Mouse (Mus musculus): ENCODE measurements around the gene Slc22a23.

Gene Slc22a23

GRCm38 (mm10) chr13:34214855-34215254, 130.1 kb downstream of the Slc22a23 start:
- TF ChIP-seq GATA4 (IDR thresholded peaks at IDR 0.05; ENCODE audit: insufficient replicate concordance, low read length): no peak

- TF ChIP-seq GATA4 (IDR thresholded peaks at IDR 0.05; ENCODE audit: insufficient replicate concordance, low read length): no peak
Observed at GRCm38 (mm10) chr13:34212735-34213212, 132.2 kb downstream of the Slc22a23 start.

- no peak for TF ChIP-seq GATA4 (IDR thresholded peaks at IDR 0.05; ENCODE audit: insufficient replicate concordance, low read length)
Observed at GRCm38 (mm10) chr13:34211261-34211775, 133.7 kb downstream of the Slc22a23 start.

DNA sequence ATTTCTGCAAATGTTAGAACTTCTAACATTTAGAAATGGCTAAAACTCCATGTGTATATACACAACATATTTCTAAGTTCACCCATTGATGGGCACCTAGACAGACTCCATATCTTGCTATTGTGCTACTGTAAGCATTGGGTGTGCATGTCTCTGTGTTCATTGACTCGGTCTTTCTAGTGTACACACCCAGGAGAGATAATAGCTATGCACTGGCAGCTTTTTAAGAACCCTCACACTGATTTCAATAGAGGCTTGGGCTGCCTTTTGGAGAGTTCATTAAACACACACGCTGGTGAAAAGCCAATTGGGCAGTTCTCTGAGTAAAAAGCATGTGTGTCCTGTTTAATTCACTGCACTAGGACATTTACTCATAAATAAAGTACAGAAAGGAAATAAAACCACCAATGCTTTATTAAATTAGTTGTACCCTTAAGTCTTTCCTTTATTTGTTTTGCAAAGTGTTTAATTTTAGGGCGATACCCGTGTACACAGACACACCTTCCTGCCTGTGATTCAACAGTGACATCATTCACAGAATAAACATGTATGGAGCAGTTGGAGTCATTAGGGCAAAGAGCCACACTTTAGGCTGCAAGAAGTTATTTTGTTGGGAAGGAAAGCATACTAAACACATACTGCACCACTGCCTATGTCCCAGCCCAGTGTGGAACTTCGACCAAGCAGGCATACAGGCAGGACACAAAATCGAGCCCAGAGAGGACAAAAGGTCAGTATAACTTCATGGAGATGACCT, 137.1 kb downstream of the Slc22a23 start:
- no peak for TF ChIP-seq GATA4 (IDR thresholded peaks at IDR 0.05; ENCODE audit: insufficient replicate concordance, low read length)

GRCm38 (mm10) chr13:34205216-34205615, 139.8 kb downstream of the Slc22a23 start:
- no peak for TF ChIP-seq GATA4 (IDR thresholded peaks at IDR 0.05; ENCODE audit: insufficient replicate concordance, low read length)

- no peak for TF ChIP-seq GATA4 (IDR thresholded peaks at IDR 0.05; ENCODE audit: insufficient replicate concordance, low read length)
Observed at GRCm38 (mm10) chr13:34195676-34196075, 149.3 kb downstream of the Slc22a23 start.

DNA sequence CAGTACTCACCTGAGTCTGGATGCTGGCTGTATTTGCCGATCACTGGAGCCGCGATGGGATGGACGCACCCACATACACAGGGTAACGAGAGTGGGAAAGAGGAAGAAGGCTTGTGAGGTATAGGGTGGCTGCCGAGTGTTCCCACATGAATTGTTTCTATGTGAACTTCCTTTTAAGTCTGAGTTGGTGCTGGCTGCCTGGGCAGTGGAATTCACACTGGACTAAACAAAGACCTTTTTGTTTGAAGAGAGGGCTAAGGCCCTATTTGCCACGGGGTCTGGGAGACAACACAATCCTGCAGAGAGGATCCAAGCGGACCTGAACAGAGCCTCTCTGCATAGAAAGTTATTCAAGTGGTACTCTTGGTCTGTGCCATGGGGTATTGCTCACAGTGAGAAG, 151.6 kb downstream of the Slc22a23 start:
- TF ChIP-seq GATA4 (IDR thresholded peaks at IDR 0.05; ENCODE audit: insufficient replicate concordance, low read length): no peak

GRCm38 (mm10) chr13:34192414-34193191, 152.4 kb downstream of the Slc22a23 start:
- no peak for TF ChIP-seq GATA4 (IDR thresholded peaks at IDR 0.05; ENCODE audit: insufficient replicate concordance, low read length)

GRCm38 (mm10) chr13:34187571-34187970, 157.4 kb downstream of the Slc22a23 start:
- no peak for TF ChIP-seq GATA4 (IDR thresholded peaks at IDR 0.05; ENCODE audit: insufficient replicate concordance, low read length)

DNA sequence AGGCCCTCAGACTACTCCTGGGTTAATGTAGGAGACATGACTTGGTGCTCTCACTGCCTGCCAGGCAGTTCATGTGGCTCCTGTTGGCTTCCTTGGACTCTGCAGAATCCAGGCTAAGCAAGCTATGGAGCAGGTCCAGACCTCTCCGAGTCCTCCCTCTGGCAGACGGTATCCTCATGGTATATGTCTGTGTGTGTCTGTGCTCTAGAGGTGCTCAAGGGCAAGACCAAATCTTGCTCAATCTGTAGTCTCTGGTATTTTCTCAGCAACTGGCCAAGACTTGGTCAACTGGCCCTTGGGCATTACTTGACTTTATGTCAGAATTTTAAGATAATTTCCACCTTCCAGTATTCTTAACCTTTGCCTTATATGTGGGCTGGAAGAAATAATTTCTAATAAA, 159.6 kb downstream of the Slc22a23 start:
- no peak for TF ChIP-seq GATA4 (IDR thresholded peaks at IDR 0.05; ENCODE audit: insufficient replicate concordance, low read length)

DNA sequence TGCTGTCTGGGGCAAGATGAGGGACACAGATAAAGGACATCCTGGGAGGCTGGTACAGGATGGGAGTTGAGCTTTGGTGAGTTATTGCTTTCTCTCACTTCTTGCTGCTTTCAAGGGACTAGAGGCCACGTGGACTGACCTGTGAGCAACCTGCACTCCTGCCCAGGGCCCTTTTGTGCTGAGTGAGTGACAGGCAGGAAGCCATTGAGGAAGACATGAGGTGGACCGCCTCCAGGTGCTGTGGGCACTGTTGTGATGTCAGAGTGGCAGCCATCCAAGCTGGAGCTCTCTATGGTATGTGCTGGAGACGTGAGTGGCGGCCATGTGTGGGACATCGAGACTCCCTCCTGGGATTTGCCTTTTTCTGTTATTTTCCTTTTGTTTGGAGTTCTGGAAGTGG, 163.4 kb downstream of the Slc22a23 start:
- TF ChIP-seq GATA4 (IDR thresholded peaks at IDR 0.05; ENCODE audit: insufficient replicate concordance, low read length): no peak

DNA sequence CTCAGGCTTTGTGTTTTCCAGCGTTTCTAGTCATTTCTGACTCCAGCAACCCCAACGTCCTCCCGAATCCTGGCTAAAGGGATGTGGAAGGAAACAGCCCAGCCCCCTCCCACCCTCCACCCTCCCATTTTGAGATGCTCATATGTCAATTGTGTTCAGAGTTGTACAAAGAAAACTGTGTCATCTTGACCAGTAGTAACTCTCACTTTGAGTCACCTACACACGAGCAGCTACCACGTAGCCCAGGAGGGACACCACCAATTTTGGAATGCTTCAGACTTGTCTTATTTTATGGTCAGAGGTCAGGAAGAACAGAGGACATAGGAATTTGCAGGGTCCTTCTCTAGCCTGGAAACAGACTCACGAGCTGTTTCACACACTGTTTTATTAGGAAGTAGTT, 171.0 kb downstream of the Slc22a23 start:
- TF ChIP-seq GATA4 (IDR thresholded peaks at IDR 0.05; ENCODE audit: insufficient replicate concordance, low read length): no peak

DNA sequence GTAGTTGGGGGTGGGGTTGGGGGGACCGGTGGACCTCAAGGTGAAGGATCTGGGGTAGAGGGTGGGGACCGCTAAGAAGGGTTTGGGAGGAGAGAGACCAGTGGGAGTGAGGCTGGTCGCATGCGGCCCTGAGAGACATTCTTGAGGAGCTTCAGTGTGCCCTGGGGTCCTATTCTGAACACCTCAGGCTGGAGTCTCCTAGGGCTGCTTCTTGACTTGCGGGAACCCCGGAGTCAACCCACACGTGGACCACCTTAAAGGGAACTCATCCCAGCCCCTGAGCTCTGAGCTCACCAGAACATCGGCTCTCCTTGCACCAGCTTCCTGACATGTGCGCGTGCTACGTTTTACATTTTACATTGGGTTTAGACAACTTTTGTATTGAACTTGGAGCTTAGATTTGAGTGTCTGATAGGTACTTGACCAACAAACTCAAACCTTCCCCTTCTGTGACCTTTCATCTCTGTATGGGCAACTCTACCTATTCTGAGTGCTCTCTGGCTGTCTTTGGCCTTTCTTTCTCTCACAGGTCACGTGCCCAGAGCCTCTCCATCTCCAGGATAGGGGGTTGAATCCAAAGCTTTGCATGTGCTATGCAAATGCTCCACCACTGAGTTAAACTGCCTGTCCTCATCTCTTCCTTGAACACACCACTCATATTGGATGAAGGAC, 181.5 kb downstream of the Slc22a23 start:
- TF ChIP-seq GATA4 (IDR thresholded peaks at IDR 0.05; ENCODE audit: insufficient replicate concordance, low read length): no peak

DNA sequence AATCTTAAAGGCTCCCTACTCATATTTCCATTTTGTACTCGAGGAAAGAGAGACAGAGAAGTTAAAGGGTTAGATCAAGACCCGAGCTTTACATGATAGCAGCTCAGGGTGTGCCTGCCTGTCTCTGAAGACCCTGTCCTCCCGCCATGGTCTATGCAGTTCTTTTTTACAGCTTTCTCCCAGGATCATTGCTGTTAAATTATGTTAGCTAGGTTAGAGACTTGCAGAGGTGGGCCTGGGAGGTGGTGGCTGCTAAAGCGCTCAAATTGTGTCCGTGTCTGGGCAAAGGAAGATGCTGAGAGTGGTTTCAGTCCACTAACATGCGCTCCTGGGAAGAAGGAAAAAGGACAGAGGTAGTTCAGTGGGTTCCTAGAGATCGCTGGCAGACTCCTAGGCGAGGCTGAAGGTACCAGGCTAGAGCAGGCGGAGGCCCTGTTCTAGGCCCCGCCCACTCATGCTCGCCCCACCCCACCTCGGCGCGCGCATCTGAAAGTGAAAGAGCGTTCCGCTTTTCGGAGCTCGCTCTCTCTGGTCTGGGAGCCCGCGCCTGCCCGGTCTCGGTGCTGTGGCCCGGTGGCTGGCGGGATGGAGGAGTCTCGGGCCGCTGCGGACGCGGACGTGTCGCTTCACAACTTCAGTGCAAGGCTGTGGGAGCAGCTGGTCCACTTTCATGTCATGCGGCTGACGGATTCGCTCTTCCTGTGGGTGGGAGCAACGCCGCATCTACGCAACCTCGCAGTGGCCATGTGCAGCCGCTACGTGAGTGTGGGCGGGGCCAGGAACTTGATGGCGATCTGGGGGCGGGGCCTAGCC, 182.3 kb downstream of the Slc22a23 start, which contains the start of gene Psmg4:
Gene Psmg4 (plus strand): TSS at position 474 of the 813 bp plus-strand sequence.
- TF ChIP-seq GATA4 (IDR thresholded peaks at IDR 0.05; ENCODE audit: insufficient replicate concordance, low read length): no peak

Measured in liver, adult (tissue).